Mouse (Mus musculus): ENCODE measurements around the gene Rasip1.

Rasip1 gene

GRCm38 (mm10) chr7:45625481-45625880 is 1.8 kb upstream of the Rasip1 start:
- DNase-seq = no peak

- peak; percentile 46 for DNase-seq
Observed at GRCm38 (mm10) chr7:45626571-45627076, 664 bp upstream of the Rasip1 start.

- DNase-seq = peak; percentile 95
Observed at GRCm38 (mm10) chr7:45628364-45629294, 1.3 kb downstream of the Rasip1 start.

- peak; percentile 40 for DNase-seq
Observed at GRCm38 (mm10) chr7:45630064-45630907, 3.0 kb downstream of the Rasip1 start.

GRCm38 (mm10) chr7:45632499-45632898 is 5.2 kb downstream of the Rasip1 start:
- peak; percentile 38 for DNase-seq

- no peak for DNase-seq
Observed at GRCm38 (mm10) chr7:45634946-45635681, 7.8 kb downstream of the Rasip1 start.

- peak; percentile 63 for DNase-seq
Observed at GRCm38 (mm10) chr7:45635711-45636688, 8.7 kb downstream of the Rasip1 start.

- DNase-seq = no peak
Observed at GRCm38 (mm10) chr7:45637710-45638109, 10.4 kb downstream of the Rasip1 start.

- peak; percentile 88 for DNase-seq
Observed at GRCm38 (mm10) chr7:45638623-45639401, 11.5 kb downstream of the Rasip1 start.

- DNase-seq = no peak
Observed at GRCm38 (mm10) chr7:45639561-45640027, 12.3 kb downstream of the Rasip1 start, which contains the start of gene Mamstr. TSS of gene Mamstr (plus strand) at chr7:45639977.

GRCm38 (mm10) chr7:45640191-45640957 is 13.1 kb downstream of the Rasip1 start:
- no peak for DNase-seq

- DNase-seq = peak; percentile 43
Observed at GRCm38 (mm10) chr7:45641391-45642040, 14.2 kb downstream of the Rasip1 start.

- DNase-seq = no peak
Observed at GRCm38 (mm10) chr7:45642083-45642482, 14.8 kb downstream of the Rasip1 start.

GRCm38 (mm10) chr7:45642503-45643255 is 15.4 kb downstream of the Rasip1 start:
- DNase-seq = no peak

- DNase-seq = peak; percentile 92
Observed at GRCm38 (mm10) chr7:45643441-45644178, 16.3 kb downstream of the Rasip1 start.

- DNase-seq = no peak
Observed at GRCm38 (mm10) chr7:45644183-45644582, 16.9 kb downstream of the Rasip1 start.

- no peak for DNase-seq
Observed at GRCm38 (mm10) chr7:45644872-45645590, 17.7 kb downstream of the Rasip1 start.

All from lung, postnatal 14 days (tissue).